Mouse (Mus musculus) cerebellum, postnatal 36 days (tissue): ENCODE measurements around the gene Mgat5.

Experiments
- DNase-seq, 2 experiments: peaks; one replicate each; pipeline ENCODE4 v3.0.0; 2021 to 2022; ENCODE audit warnings: mixed read lengths in 2 of 2

Mgat5 gene

DNA sequence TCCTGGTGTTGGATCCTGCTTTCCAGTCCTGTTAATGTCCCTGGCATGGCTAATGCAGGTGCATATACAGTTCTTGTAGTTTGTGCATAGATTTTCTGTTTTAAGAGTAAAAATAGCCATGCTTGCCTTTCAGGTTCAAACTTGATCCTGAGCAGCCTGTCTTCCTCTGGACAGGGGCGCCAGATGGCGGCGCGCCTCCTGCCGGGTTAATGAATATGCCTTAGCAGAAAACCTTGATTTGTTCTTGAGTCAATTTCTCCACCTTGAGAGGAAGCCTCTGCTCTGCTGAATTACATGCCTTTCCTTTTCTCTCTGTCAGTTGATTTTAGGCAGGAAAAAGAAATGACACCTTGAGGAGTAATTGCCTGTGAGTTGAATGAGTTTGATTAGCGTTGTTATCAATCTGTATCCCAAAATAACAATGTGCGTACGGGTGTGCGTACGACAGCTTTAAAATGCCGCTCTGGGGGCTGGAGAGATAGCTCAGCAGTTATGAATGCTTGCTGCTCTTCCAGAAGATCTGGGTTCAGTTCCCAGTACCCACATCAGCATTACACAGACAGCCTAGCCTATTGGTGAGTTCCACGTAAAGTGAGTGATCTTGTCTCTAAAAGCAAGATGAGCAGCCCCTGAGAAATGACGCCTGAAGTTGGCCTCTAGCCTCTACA, 57.5 kb downstream of the Mgat5 start:
- DNase-seq = peak; percentile 22 to 39

GRCm38 (mm10) chr1:127267985-127268384, 63.2 kb downstream of the Mgat5 start:
- no peak for DNase-seq

DNA sequence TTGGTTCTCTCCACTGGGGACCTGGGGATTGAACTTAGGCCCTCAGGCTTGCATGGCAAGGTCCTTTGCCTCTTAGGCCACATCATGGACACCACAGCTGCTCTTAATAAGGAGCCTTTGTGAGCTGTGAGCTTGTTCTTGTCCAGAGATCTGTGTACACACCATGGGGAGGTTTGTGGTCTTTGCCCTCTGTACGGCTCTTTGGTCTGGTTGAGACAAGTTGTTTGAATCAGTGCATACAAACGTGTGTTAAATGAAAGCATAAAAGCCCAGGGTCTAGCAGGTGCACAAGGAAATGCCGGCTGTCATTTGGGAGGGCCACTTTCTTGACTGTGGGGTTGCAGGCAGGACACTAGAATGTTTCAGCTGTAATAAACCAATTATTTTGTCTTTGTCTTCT, 64.5 kb downstream of the Mgat5 start:
- no peak for DNase-seq

- no peak for DNase-seq
These were observed 65.6 kb downstream of the Mgat5 start for GRCm38 (mm10) chr1:127270273-127271020.

- DNase-seq = no peak
These were observed 66.3 kb downstream of the Mgat5 start for GRCm38 (mm10) chr1:127271156-127271555.

DNA sequence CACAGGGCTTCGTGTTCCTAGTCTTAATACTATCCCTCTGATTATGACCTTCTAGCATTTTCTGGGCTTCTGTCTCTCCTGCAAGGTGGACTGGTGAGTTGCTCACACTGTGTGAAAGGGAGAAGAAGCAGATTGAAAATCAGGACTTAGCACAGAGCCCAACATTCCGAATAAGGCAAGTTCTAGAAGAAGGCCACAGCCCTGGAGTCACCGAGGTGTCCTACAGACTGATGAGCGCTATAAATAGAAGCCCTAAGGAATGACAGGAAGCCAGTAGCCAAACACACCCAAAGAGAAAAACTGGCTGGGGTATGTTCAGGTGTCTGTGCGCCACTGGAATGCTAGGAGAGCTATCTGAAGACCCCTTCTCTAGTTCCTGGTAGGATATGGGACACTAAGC, 68.5 kb downstream of the Mgat5 start:
- DNase-seq = no peak

DNA sequence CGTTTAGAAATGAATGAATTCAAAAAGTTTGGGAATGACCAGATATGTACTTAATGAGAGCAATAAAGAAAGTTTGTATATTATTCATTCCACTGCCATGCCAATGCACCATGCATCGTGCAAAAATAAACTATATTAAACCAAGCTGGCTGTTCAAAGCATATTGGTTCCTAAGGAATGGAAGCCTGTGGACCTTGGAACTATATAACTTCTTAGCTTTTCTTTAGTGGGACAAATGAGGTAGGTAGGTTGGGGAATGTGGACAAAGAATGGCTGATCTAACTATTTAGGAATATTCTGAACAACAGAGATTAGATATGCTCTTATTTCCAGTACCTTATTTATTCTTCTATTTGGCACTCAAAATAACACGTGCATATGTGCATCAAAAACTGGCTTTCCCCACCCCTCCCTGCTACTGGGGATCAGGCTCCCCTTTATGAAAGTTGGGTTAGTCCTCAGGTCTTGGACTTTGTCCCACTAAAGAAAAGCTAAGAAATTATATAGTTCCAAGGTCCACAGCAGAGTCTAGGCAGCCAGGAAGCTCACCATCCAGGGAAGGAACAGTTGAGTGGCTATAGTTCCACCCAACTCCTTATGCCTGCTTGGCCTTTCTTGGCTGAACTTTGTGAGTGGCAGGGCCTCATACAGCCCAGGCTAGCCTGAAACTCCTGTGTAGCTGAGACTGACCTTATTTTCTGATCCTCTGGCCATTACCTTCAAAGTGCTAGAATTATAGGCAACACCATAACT, 70.9 kb downstream of the Mgat5 start:
- no peak for DNase-seq

DNA sequence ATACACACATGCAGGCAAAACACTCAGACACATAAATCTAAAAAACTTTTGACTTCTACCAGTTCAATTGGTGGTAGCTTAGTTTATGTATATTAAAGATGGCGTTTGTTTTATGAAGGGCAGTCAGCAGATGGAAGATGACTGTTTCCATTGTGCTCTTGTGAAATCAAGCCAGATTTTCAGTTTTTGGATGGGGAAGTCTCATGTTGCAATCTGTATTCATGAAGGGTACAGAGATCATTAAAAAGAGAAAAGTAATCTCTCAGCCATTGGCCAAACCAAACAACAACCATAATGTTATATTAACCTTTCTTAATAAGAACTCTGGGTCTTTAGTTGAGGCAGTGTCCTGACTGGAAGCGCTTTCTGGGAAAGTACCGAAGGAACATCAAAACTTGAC, 73.3 kb downstream of the Mgat5 start:
- DNase-seq = no peak

- no peak for DNase-seq
These were observed 75.4 kb downstream of the Mgat5 start for GRCm38 (mm10) chr1:127280256-127280655.

- DNase-seq = no peak
These were observed 80.2 kb downstream of the Mgat5 start for GRCm38 (mm10) chr1:127284975-127285374.

GRCm38 (mm10) chr1:127287505-127287904, 82.7 kb downstream of the Mgat5 start:
- DNase-seq = no peak

GRCm38 (mm10) chr1:127290879-127291278, 86.1 kb downstream of the Mgat5 start:
- DNase-seq = no peak

- no peak for DNase-seq
These were observed 86.9 kb downstream of the Mgat5 start for GRCm38 (mm10) chr1:127291721-127292120.

DNA sequence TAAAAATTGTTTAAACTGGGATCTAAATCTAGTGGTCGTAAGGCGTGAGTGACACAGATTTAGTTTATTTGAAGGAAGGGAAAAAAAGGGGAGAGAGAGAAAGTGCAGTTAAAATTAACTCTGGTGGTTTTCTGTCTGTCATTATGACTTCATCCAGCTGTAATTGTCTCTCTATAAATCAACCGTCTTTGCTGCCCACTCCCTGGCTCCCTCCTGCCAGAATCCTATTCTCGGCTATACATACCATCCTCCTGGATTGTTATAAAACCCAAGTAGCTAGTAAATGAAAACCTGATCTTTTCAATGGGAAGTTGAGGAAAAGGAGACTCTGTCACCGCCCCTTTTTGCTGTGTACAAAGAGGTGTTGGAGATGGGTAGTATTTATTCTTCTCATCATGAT, 88.5 kb downstream of the Mgat5 start:
- DNase-seq = no peak

DNA sequence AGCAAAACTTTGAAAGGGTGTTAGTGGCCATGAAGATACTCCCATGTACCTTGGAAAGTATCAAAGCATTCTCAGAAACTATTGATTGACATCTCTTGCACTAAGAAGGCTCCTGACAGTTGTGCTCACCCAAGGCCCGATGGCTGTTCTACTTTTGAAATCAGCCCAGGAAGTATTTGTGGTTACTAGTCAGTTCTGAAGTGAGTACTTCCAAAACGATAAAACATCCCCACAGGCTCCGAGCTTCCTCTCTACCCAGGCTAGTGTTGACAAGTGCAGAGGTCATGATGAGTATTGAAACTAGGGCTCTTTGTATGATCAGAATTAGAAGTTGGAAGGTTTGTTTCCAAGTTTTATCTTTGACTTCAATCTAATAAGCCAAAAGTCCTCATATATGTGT, 92.0 kb downstream of the Mgat5 start:
- no peak for DNase-seq

- DNase-seq = no peak
These were observed 95.0 kb downstream of the Mgat5 start for GRCm38 (mm10) chr1:127299774-127300173.

- DNase-seq = no peak
These were observed 96.2 kb downstream of the Mgat5 start for GRCm38 (mm10) chr1:127301038-127301437.

DNA sequence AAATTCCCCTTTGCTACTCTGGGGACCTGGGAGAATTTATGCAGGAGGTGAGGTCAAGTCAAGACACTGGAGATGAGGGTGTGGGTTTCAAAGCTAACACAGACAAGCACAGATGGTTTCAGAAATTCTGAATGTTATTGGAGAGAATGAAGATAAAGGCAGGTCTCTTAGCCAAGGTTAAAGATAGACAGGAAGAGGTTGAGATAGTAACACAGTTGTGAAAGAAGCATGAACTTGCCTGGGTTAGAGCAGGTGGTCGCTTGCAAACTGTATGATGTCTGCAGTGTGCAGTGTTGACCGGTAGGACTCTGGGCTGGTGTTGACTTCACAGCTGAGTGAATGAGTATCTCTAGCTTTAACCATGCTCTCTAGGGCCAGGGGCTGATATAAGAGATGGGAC, 97.8 kb downstream of the Mgat5 start:
- no peak for DNase-seq

GRCm38 (mm10) chr1:127303791-127304190, 99.0 kb downstream of the Mgat5 start:
- DNase-seq = no peak

DNA sequence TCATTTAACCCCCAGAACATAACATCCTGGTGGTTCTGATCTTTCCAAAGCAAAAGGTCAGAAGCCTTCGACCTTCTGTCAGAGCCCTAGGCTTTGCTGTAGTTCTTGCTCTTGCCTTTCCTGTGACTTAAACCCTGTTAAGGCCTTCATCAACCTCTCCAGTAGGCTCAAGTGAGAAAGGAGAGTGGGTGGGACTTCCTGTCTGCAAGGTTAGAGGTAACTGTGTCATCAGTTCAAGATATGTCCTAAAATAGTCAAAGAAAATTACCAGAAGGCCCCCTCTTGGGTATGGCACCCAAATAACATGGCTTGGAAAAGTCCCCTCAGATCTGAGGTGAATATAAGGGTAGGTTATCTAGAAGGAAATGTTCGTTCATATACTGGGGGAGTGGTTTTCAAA, 99.5 kb downstream of the Mgat5 start:
- DNase-seq = no peak

DNA sequence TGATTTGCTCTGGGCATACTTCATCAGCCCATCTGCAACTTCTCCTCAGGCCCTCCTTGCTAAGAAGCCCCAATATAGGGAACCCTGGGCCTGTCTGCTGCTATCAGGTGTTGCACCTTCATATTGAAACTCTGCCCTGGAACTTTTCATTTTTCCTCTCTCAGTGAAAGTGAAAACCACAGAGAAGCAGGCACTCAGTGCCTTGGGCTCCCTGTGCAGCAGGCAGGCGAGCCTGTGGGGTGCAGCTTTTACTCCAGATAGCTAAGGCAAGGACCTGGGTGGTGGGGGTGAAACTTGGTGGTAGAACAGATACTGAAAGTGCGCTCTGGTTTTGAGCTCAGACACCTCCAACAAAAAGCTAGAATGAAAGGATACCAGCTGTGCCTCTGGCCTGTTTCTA, 100.8 kb downstream of the Mgat5 start:
- no peak for DNase-seq

DNA sequence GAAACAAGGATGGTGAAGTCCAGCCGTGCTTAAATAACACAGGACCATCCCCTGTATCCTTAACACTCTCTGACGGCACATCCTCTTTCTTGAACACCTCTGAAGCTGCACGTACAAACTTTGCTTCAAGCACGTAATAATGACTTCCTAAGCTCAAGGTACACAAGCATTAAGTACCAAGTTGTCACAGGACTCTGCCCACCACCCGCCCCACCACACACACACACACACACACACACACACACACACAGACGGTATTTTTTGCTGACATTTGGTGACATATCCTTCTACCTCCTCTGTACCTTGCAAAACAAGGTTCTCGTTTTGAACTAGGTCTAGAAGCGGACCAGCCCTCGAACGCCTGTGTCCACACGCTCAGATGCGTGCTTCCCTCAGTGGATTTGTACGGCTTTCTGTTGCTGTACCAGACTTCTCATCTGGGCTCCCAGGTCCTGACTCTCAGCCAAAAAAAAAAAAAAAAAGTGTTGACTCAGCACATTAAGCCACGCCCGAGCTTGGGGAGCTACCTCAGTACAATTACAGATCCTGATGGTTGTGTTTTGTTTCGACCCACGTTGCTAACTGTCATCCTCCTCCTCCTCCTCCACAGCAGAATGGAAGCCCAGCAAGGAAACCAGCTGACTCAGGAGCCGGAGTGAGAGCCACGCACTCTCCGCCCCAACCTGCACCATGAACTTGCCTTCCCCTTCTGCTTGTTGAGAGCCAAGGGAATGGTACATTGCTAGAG, 101.4 kb downstream of the Mgat5 start:
- no peak for DNase-seq

GRCm38 (mm10) chr1:127307361-127307760, 102.5 kb downstream of the Mgat5 start:
- DNase-seq = no peak
